Mouse (Mus musculus) limb, embryonic 15.5 days (tissue): ENCODE data around the gene Cox4i2. TPM values are rescaled to one million over a fixed set of nuclear protein-coding genes. Genes with fewer than 3 reads are reported as not detected.

Experiments
- ATAC-seq: fragments of 200-750 bp; cut with Nextera tagmentation; 2 replicates; pipeline ENCODE4 v1.8.0; 2017; ENCODE audit warnings: low read depth, moderate TSS enrichment; ENCODE audit not compliant: insufficient number of reproducible peaks, low FRiP score, low TSS enrichment
- H3K27ac ChIP-seq: fragments of 300-500 bp; sonication (generic); 2 replicates; pipeline ENCODE4 v1.5.1; 2015; ENCODE audit warnings: moderate library complexity, mild to moderate bottlenecking, inconsistent platforms
- H3K27me3 ChIP-seq: fragments of 300-500 bp; sonication (generic); 2 replicates; pipeline ENCODE4 v1.6.1; 2015; ENCODE audit warnings: inconsistent platforms
- H3K36me3 ChIP-seq: fragments of 300-500 bp; sonication (generic); 2 replicates; pipeline ENCODE4 v1.6.1; 2015; ENCODE audit warnings: inconsistent platforms
- H3K4me1 ChIP-seq: fragments of 300-500 bp; sonication (generic); 2 replicates; pipeline ENCODE4 v1.6.1; 2015; ENCODE audit warnings: inconsistent platforms
- H3K4me2 ChIP-seq: fragments of 300-500 bp; sonication (generic); 2 replicates; pipeline ENCODE4 v1.6.1; 2015; ENCODE audit warnings: mild to moderate bottlenecking, inconsistent platforms
- H3K4me3 ChIP-seq: fragments of 300-500 bp; sonication (generic); 2 replicates; pipeline ENCODE4 v1.5.1; 2015; ENCODE audit warnings: mild to moderate bottlenecking, inconsistent platforms
- H3K9ac ChIP-seq: fragments of 300-500 bp; sonication (generic); 2 replicates; pipeline ENCODE4 v1.6.1; 2015; ENCODE audit warnings: inconsistent platforms
- H3K9me3 ChIP-seq: fragments of 300-500 bp; sonication (generic); 2 replicates; pipeline ENCODE4 v1.6.1; 2016; ENCODE audit warnings: inconsistent platforms
- WGBS: fragments of 180-500 bp; shearing (Covaris S2); methylation state at CpG from one replicate; pipeline ENCODE4 v1.1.7; 2015; 5-methylcytosine and 5-hydroxymethylcytosine counted together
- polyA plus RNA-seq: library from polyadenylated mRNA; unstranded; fragments of >200 nt; fragmentation: Nextera tagmentation; extraction: Ambion mirVana; gene quantifications from 2 replicates; pipeline ENCODE4 v1.2.1, GENCODE M21; 2015

Cox4i2 gene
- polyA plus RNA-seq, 1 experiment from 2014 or later: 33.9 TPM

DNA sequence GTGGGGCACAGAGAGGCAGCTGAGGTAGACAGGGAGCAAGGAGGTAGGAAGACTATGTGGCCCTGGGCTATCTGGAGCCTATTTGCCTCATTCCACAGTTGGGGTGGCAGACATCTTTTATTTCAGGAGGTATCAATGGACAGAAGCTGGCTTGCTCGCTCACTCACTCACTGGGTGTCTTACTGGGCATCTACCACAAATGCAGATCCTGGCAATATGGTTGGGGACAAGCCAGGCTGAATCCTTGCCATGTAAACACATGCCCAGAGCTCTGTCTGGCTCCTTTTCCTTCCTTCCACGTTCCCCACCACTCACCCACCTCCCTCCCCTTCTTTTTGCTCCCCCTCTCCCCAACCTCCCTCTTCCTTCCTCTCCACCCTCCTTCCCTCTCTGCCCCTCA, 3.5 kb downstream of the Cox4i2 start:
- Histone ChIP-seq H3K9me3 (no peaks in the 10 kb centered on the region), H3K4me1 (peaks cover 26% of the 10 kb centered on the region), H3K36me3 (no peaks in the 10 kb centered on the region), H3K27ac (no peak overlapping the region), H3K4me2 (no peak overlapping the region), H3K27me3 (no peaks in the 10 kb centered on the region), H3K9ac (no peak overlapping the region), H3K4me3 (no peak overlapping the region)
- no peak for ATAC-seq
- 59% methylated on average over 2 of the region's 2 CpGs for WGBS

DNA sequence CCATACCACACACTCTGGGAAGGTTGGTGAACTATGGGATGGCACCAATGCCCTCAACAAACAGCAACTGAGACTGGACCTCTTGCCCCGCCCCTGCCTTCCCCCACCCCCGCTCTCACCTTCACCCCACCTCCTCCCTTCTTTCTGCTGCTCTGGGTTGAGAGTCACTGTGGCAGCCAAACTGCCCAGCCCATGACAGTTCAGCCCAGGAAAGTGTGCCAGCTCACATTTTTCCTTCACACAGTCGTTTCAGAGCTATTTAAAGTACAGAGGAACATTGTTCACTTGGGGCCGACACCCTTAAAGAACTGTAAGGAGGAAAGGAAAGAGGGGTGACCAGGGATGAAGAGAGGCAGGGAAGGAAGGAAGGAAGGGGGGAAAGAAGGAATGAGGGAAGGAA, 4.4 kb downstream of the Cox4i2 start:
- no peak for ATAC-seq

DNA sequence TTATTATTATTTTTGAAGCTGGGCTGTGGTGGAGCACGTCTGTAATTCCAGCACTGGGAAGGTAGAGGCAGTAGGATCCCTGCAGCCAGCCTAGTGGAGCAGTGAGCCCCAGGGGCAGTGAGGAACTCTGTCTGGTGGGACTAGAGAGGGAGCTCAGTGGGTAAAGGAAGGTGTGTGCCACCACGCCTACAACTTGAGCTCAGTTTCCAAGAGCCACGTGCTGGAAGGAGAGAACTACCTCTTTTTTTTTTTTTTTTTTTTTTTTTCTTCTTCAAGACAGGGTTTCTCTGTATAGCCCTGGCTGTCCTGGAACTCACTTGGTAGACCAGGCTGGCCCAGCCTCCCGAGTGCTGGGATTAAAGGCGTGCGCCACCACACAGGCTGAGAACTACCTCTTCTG, 9.3 kb downstream of the Cox4i2 start:
- H3K27ac ChIP-seq: no peak overlapping the region
- 74% methylated on average over 6 of the region's 6 CpGs for WGBS
- no peaks in the 10 kb centered on the region for H3K27me3 ChIP-seq
- H3K4me1 ChIP-seq: peaks cover 31% of the 10 kb centered on the region
- H3K4me3 ChIP-seq: no peak overlapping the region
- H3K36me3 ChIP-seq: no peaks in the 10 kb centered on the region
- no peak for ATAC-seq
- no peak overlapping the region for H3K4me2 ChIP-seq
- H3K9ac ChIP-seq: no peak overlapping the region
- H3K9me3 ChIP-seq: no peaks in the 10 kb centered on the region

More for the DNA sequence above, 4.4 kb downstream of the Cox4i2 start:
- H3K27me3 ChIP-seq: no peaks in the 10 kb centered on the region
- 38% methylated on average over 4 of the region's 4 CpGs for WGBS
- no peak overlapping the region for H3K4me3 ChIP-seq
- peaks cover 25% of the 10 kb centered on the region for H3K4me1 ChIP-seq
- peak overlapping the region; percentile 61 for H3K27ac ChIP-seq
- H3K9me3 ChIP-seq: no peaks in the 10 kb centered on the region
- no peak overlapping the region for H3K9ac ChIP-seq
- no peak overlapping the region for H3K4me2 ChIP-seq
- no peaks in the 10 kb centered on the region for H3K36me3 ChIP-seq

DNA sequence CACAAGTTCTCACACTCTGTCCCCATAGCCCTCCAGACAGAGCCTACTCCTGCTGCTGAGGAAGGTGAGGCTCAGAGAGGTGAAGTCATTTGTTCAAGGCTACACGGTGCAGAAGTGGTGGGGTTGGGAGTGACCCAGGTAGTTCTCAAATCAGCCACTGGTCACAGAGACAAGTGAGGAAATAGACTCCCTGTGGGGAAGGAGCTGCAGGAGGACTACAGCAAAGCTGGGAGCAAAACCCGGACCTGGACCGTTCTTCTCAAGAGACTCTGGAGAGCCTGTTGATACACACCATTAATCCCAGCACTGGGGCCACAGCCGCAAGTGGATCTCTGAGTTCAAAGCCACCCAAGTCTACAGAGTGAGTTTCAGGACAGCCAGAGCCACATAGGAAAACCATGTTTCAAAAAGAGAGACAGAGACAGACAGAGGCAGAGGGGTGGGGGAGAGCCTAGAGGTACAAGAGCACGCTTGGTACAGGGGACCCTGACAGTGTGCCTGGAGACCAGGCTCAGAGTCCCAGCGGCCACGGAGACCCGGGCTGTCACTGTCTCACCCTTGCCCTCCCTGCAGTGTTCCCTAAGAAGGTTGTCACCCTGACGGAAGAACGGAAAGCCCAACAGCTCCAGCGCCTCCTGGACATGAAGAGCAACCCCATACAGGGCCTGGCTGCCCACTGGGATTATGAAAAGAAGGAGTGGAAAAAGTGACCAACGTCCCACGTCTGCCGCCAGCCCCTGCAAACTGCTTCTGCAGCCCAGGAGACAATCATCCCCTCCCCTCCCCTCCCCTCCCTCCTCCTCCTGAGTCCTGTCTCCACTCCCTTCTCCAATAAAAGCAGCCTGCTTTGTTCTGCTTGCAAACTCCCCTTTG, 10.4 kb downstream of the Cox4i2 start:
- 15% methylated on average over 14 of the region's 14 CpGs for WGBS
- H3K9ac ChIP-seq: 0 out of 2 replicates have a peak overlapping the region, but pooled peaks have one; percentile 17
- no peak for ATAC-seq
- no peaks in the 10 kb centered on the region for H3K9me3 ChIP-seq
- H3K4me1 ChIP-seq: peaks cover 31% of the 10 kb centered on the region
- 0 out of 2 replicates have a peak overlapping the region, but pooled peaks have one; percentile 24 for H3K4me2 ChIP-seq
- no peaks in the 10 kb centered on the region for H3K27me3 ChIP-seq
- peak overlapping the region; percentile 30; the same call in 1 of the 2 replicates for H3K27ac ChIP-seq
- H3K4me3 ChIP-seq: no peak overlapping the region
- H3K36me3 ChIP-seq: no peaks in the 10 kb centered on the region

DNA sequence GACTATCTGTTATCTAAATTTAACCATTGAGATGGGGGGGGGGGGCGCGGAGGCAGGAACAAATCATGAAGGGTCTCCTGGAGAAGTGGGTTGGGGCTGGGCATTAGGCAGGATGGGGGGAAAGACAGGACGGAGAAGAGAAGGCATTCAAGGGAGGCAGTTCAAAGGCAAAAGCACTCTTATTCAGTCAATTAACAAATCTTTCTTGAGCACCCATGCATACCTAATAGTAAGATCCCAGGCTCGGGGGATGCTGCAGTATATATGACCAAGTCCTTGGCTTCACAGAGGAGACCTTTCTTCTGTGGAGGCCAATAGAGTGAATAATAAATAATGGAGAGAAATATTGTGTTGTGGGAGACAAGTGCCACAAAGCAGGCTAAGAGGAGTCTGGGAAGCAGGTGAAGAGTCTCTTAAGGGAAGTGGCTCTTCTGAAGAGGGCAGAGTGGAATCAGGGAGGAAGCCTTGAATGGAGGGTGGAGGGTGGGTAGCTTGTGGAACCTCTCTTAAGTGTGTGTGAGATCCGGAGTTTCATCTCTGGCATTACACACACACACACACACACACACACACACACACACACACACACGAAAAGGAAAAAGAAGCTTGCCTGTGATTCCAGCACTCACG, 11.2 kb downstream of the Cox4i2 start:
- no peak for ATAC-seq
- Histone ChIP-seq H3K36me3 (no peaks in the 10 kb centered on the region), H3K9ac (no peak overlapping the region), H3K4me3 (no peak overlapping the region), H3K27me3 (no peaks in the 10 kb centered on the region), H3K9me3 (no peaks in the 10 kb centered on the region), H3K27ac (no peak overlapping the region), H3K4me2 (no peak overlapping the region), H3K4me1 (peaks cover 31% of the 10 kb centered on the region)
- WGBS: 44% methylated on average over 7 of the region's 7 CpGs

DNA sequence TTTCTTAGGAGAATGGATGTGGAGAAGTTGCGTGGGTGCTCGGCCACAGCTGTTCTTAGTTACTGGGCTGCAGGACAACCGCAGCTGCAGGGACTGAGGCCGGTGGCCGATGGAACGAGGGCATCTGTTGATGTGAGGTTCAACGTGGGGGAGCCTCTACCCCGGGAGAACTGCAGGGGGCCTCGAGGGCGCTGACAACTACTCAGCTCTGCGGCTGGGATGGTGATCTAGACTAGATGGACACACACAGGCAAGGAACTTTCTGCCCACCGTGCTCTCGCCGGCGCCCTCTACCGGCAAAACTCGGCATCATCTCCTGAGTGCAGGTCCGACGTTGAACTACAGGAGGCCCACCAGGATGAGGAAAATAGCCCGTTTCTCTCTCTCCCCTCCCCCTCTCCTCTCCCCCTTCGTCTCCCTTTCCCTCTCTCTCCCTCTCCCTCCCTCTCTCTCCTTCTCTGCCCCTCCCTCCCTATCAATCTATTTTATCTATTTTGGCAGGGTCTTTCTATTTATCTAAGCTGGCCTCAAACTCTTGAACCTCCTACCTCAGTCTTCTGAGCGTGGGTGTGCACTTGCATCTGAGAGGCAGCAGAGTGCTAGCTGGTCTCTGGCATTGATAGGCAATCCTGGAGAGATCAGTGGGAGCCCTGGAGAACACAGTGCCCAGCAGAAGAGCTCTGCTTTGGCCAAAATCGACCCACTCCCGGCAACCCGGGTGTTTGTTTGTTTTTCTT, 12.6 kb downstream of the Cox4i2 start:
- peaks cover 31% of the 10 kb centered on the region for H3K4me1 ChIP-seq
- ATAC-seq: 0 out of 2 replicates have a peak, but pooled peaks have one; percentile 56
- H3K27ac ChIP-seq: peak overlapping the region; percentile 54; the same call in 1 of the 2 replicates
- no peaks in the 10 kb centered on the region for H3K36me3 ChIP-seq
- no peaks in the 10 kb centered on the region for H3K27me3 ChIP-seq
- 16% methylated on average over 25 of the region's 25 CpGs for WGBS
- no peaks in the 10 kb centered on the region for H3K9me3 ChIP-seq
- peak overlapping the region; percentile 29 for H3K4me2 ChIP-seq
- no peak overlapping the region for H3K9ac ChIP-seq
- no peak overlapping the region for H3K4me3 ChIP-seq

DNA sequence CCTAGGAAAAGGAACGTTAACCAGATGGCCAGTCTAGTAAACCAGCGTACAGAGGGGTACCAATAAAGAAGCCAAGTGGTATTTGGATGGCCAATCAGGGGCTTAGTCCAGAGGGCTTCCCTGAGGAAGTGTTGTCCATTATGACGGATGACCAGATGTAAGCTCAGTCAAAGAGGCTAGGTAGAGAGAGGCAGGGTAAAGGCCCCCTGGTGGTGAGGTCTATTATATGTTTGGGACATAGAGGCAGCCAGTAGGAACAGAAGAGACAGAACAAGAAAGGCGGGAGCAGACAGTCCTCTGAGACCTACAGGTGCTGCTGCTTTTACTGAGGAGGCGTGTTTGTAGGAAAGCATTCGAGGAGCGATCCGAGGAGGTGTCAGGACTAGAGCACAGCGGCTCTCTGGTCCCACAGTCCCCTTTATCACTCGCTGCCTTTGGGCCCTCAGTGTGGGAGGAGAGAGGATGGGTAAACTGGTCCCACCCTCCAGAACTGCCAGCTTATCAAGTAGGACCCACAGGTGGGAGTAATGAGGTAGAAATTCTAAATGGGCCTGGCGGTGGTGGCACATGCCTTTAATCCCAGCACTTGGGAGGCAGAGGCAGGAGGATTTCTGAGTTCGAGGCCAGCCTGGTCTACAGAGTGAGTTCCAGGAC, 13.8 kb downstream of the Cox4i2 start:
- H3K27me3 ChIP-seq: no peaks in the 10 kb centered on the region
- ATAC-seq: no peak

DNA sequence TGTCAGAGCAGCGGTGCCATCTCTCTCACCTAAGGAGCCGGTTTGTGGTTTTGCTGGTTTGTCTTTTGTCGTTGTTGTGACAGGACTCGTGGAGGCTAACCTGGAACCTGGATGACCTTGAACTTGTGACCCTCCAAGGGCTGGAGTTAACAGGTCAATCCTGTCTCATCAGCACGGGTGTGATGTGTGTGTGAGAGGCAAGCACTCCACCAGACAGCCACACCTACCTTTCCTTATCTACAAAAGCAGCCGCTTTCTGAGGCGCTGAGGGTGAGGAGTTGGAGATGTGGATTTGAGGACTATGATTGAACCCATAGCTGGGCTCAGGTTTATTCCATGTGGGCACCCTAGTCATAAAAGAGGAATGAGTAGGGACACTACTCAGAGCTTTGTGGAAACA, 15.7 kb downstream of the Cox4i2 start:
- Histone ChIP-seq H3K9me3 (no peaks in the 10 kb centered on the region), H3K4me2 (no peak overlapping the region), H3K36me3 (no peaks in the 10 kb centered on the region), H3K4me3 (no peak overlapping the region), H3K27me3 (no peaks in the 10 kb centered on the region), H3K27ac (no peak overlapping the region), H3K4me1 (peaks cover 21% of the 10 kb centered on the region), H3K9ac (no peak overlapping the region)
- ATAC-seq: no peak
- WGBS: 81% methylated on average over 7 of the region's 7 CpGs

More for the DNA sequence above, 13.8 kb downstream of the Cox4i2 start:
- no peaks in the 10 kb centered on the region for H3K36me3 ChIP-seq
- H3K27ac ChIP-seq: no peak overlapping the region
- peaks cover 31% of the 10 kb centered on the region for H3K4me1 ChIP-seq
- no peak overlapping the region for H3K4me2 ChIP-seq
- H3K9ac ChIP-seq: no peak overlapping the region
- no peak overlapping the region for H3K4me3 ChIP-seq
- no peaks in the 10 kb centered on the region for H3K9me3 ChIP-seq
- WGBS: 47% methylated on average over 12 of the region's 12 CpGs

DNA sequence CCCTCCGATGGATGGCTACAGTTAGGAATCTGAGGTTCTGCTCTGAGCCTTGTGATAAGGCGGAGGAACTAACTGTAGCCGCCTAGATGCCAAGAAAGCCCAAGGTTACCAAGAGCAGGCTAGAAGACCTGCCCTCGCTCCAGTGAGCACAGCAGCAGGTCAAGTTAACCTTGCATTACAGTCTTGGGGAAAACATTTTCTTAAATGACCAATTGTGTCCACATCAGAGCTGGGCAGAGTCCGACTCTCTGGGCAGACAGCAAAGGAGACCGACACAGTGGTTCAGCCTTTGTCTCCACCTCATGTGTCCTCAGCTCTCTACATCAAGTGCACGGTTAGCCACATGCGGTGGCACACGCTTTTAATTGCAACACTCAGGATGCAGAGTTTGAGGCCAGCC, 17.6 kb downstream of the Cox4i2 start:
- no peaks in the 10 kb centered on the region for H3K9me3 ChIP-seq
- WGBS: 88% methylated on average over 9 of the region's 9 CpGs
- H3K4me1 ChIP-seq: peaks cover 5% of the 10 kb centered on the region

DNA sequence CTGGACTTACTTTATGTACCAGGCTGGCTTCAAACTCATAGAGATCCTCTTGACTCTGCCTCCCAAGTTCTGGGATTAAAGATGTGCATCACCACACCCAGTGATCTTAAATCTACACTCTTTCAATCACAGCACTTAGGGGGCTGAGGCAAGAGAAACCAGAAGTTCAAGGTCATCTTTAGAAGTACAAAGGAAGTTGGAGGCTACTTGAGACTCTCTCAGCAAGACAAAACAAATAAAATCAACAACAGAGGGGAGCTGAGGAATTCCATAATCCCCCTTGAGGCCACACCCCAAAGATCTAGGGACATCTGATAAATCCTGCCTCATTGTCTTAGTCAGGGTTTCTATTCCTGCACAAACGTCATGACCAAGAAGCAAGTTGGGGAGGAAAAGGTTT, 18.3 kb downstream of the Cox4i2 start:
- no peak for ATAC-seq
- H3K4me2 ChIP-seq: no peak overlapping the region
- H3K4me3 ChIP-seq: no peak overlapping the region
- H3K9me3 ChIP-seq: no peaks in the 10 kb centered on the region
- 0 out of 2 replicates have a peak, but pooled peaks cover 2% of the 10 kb centered on the region for H3K4me1 ChIP-seq
- 47% methylated on average over 1 of the region's 1 CpGs for WGBS
- H3K27ac ChIP-seq: no peak overlapping the region
- no peaks in the 10 kb centered on the region for H3K27me3 ChIP-seq
- no peaks in the 10 kb centered on the region for H3K36me3 ChIP-seq
- no peak overlapping the region for H3K9ac ChIP-seq

More for the DNA sequence above, 17.6 kb downstream of the Cox4i2 start:
- ATAC-seq: no peak
- Histone ChIP-seq H3K4me3 (no peak overlapping the region), H3K27ac (no peak overlapping the region), H3K36me3 (no peaks in the 10 kb centered on the region), H3K9ac (no peak overlapping the region), H3K4me2 (no peak overlapping the region), H3K27me3 (no peaks in the 10 kb centered on the region)

DNA sequence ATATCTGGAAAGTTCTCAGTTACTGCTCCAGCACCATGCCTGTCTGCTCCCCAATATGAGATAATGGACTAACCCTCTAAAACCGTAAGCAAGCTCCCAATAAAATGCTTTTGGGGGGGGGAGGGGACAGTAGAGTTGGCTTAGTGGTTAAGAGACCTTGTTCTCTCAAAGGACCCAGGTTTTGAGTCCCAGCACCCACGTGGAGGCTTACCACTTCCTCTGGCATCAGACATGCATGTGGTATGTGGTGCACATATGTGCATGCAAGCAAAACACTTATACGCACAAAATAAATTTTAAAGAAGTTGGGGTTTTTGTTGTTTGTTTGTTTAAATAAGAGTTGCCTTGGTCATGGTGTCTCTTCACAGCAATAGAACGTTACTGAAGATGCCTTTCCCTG, 21.4 kb downstream of the Cox4i2 start:
- Histone ChIP-seq H3K36me3 (peaks cover 11% of the 10 kb centered on the region; the same call in 1 of the 2 replicates), H3K4me1 (0 out of 2 replicates have a peak, but pooled peaks cover 2% of the 10 kb centered on the region), H3K9ac (no peak overlapping the region), H3K27ac (no peak overlapping the region; the same call in 1 of the 2 replicates), H3K27me3 (no peaks in the 10 kb centered on the region), H3K9me3 (no peaks in the 10 kb centered on the region), H3K4me3 (no peak overlapping the region), H3K4me2 (no peak overlapping the region)
- WGBS: 64% methylated on average over 4 of the region's 4 CpGs
- no peak for ATAC-seq
